Mouse (Mus musculus) forebrain, postnatal 0 days (tissue): Measurements from ENCODE around the gene Thnsl2. TPM values are rescaled to one million over a fixed set of nuclear protein-coding genes. Genes with fewer than 3 reads are reported as not detected.

Source experiments
- ATAC-seq: fragments of 200-750 bp; cut with Nextera tagmentation; 2 replicates; pipeline ENCODE4 v1.8.0; 2017; ENCODE audit warnings: mild to moderate bottlenecking, moderate library complexity
- DNase-seq: peaks from one replicate; pipeline ENCODE4 v3.0.0-alpha.2; 2015
- H3K27ac ChIP-seq: fragments of 300-500 bp; sonication (generic); 2 replicates; pipeline ENCODE4 v1.5.1; 2014; ENCODE audit warnings: low read depth, mild to moderate bottlenecking, antibody characterized with exemption, low read length, moderate library complexity, mixed read lengths
- H3K27me3 ChIP-seq: fragments of 300-500 bp; sonication (generic); 2 replicates; pipeline ENCODE4 v1.6.1; 2014; ENCODE audit warnings: mild to moderate bottlenecking, low read length, mixed read lengths; ENCODE audit not compliant: insufficient read depth
- H3K36me3 ChIP-seq: fragments of 300-500 bp; sonication (generic); 2 replicates; pipeline ENCODE4 v1.6.1; 2014; ENCODE audit warnings: mild to moderate bottlenecking, moderate library complexity; ENCODE audit not compliant: insufficient read depth
- H3K4me1 ChIP-seq: fragments of 300-500 bp; sonication (generic); 2 replicates; pipeline ENCODE4 v1.6.1; 2014; ENCODE audit warnings: antibody characterized with exemption; ENCODE audit not compliant: insufficient read depth
- H3K4me2 ChIP-seq: fragments of 300-500 bp; sonication (generic); 2 replicates; pipeline ENCODE4 v1.6.1; 2014; ENCODE audit warnings: low read depth, mild to moderate bottlenecking, moderate library complexity
- H3K4me3 ChIP-seq: fragments of 300-500 bp; sonication (generic); 2 replicates; pipeline ENCODE4 v1.5.1; 2014; ENCODE audit warnings: low read depth, low read length, mixed read lengths
- H3K9ac ChIP-seq: fragments of 300-500 bp; sonication (generic); 2 replicates; pipeline ENCODE4 v1.6.1; 2014; ENCODE audit warnings: mild to moderate bottlenecking
- H3K9me3 ChIP-seq: fragments of 300-500 bp; sonication (generic); 2 replicates; pipeline ENCODE4 v1.6.1; 2016; ENCODE audit warnings: low read length
- CTCF ChIP-seq: sonication (generic); IDR thresholded peaks from 2 replicates; pipeline ENCODE4 v1.5.1; 2016; ENCODE audit warnings: antibody characterized with exemption, control low read depth, low read depth
- WGBS: fragments of 180-500 bp; shearing (Covaris S2); extraction: QIAGEN DNeasy Blood & Tissue Kit; methylation state at CpG from one replicate; pipeline ENCODE4 v1.1.7; 2014; 5-methylcytosine and 5-hydroxymethylcytosine counted together
- polyA plus RNA-seq: library from polyadenylated mRNA; unstranded; fragments of >200 nt; fragmentation: Nextera tagmentation; extraction: Ambion mirVana; gene quantifications from 2 replicates; pipeline ENCODE4 v1.2.1, GENCODE M21; 2015
- total RNA-seq: library from RNA; depleted of rRNA; stranded (reverse); fragments of >200 nt; gene quantifications from 2 replicates; pipeline ENCODE4 v1.2.3, GENCODE M21; 2014

The Thnsl2 gene
- total and polyA plus RNA-seq, 2 experiments from 2014 or later: 5.2 to 6.1 TPM

DNA sequence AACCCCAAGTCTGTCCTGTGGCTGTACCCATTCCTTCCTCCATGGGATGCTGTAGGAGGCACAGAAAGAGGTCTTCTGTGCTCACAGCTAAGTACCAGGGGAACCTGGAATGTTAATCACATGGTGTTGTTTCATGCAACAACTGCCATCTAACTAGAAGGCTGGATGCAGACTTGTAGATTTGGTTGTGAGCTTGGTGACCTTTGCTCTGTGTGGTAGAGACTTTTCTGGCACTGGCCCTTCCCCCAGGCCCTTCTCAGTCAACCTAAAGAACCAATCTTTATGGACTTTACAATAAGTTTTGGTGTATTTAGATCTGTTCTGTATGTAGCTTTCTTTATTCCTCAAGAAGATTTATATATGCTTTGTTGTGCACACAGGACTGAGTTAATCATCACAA lies 13.2 kb downstream of the Thnsl2 start:
- no peak for DNase-seq
- no peak for ATAC-seq
- Histone ChIP-seq H3K4me1 (no peaks in the 10 kb centered on the region), H3K4me3 (no peak overlapping the region), H3K9ac (no peak overlapping the region), H3K36me3 (no peaks in the 10 kb centered on the region), H3K9me3 (no peaks in the 10 kb centered on the region), H3K4me2 (no peak overlapping the region), H3K27ac (no peak overlapping the region), H3K27me3 (no peaks in the 10 kb centered on the region)
- TF ChIP-seq CTCF: no peak

DNA sequence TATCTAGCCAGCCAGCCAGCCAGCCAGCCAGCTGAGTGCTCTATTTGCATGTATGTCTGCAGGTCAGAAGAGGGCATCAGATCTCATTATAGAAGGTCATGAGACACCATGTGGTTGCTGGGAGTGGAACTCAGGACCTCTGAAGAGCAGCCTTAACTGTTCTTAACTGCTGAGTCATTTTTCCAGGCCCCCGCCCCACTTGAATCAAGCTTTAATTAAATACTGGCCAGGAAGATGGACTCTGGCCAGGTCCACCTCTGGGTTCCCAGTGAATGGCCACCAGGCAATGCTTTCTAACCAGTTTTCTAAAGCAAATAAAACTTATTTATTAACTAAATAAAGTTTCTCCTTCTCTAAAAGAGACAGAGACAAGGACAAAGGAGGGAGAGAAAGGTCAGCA lies 14.0 kb downstream of the Thnsl2 start:
- Histone ChIP-seq H3K36me3 (no peaks in the 10 kb centered on the region), H3K9ac (no peak overlapping the region), H3K27me3 (no peaks in the 10 kb centered on the region), H3K4me3 (no peak overlapping the region), H3K4me2 (no peak overlapping the region), H3K9me3 (no peaks in the 10 kb centered on the region), H3K27ac (no peak overlapping the region), H3K4me1 (no peaks in the 10 kb centered on the region)
- TF ChIP-seq CTCF: no peak
- no peak for ATAC-seq
- 77% methylated on average over 1 of the region's 1 CpGs for WGBS
- DNase-seq: no peak

DNA sequence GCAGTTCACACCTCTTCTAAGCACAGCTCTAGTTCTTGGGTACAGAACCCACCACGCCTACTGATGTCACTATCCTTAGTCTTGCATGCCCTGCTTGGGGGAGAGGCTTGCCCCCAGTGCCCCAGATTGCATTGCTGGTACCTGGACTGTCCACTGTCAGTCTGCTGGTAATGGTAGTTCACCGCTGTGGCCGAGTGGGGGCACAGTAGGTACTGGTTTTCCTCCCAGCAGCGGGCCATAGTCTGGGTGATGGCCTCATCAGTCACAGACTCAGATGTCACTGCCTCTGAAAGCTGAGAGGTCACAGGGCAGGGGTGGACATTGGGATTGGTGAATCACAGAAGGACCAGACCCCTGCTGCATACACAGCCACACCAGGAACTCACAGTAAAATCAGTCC lies 15.2 kb downstream of the Thnsl2 start:
- no peak for TF ChIP-seq CTCF
- no peaks in the 10 kb centered on the region for H3K36me3 ChIP-seq
- H3K27me3 ChIP-seq: no peaks in the 10 kb centered on the region
- no peak overlapping the region for H3K9ac ChIP-seq
- no peak overlapping the region for H3K27ac ChIP-seq
- no peak overlapping the region for H3K4me3 ChIP-seq
- no peak for ATAC-seq
- no peak for DNase-seq
- H3K4me1 ChIP-seq: no peaks in the 10 kb centered on the region
- no peak overlapping the region for H3K4me2 ChIP-seq
- H3K9me3 ChIP-seq: no peaks in the 10 kb centered on the region
- WGBS: 56% methylated on average over 4 of the region's 4 CpGs

DNA sequence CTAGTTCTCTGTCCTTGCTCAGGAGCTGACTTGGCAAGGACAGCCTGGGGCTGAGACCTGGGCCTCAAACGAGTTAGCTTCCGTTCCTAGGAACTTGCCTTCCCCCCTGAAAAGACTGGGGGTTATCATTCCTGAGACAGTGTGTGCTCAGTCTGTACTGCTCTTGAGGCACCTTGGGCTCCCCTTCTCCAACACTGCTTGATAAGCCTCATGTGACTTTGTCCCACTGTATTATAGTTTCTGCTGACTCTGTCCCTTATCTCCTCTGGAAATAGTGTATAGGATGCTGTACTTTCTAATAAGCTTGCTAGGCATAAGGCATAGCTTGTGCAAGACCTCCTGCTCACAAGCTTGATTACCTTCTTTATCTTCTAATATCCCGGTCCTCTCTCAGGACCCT lies 17.9 kb downstream of the Thnsl2 start:
- H3K9ac ChIP-seq: no peak overlapping the region
- no peak overlapping the region for H3K4me3 ChIP-seq
- ATAC-seq: no peak
- H3K27ac ChIP-seq: no peak overlapping the region
- no peak for TF ChIP-seq CTCF
- no peaks in the 10 kb centered on the region; the same call in 1 of the 2 replicates for H3K27me3 ChIP-seq
- H3K9me3 ChIP-seq: no peaks in the 10 kb centered on the region
- WGBS: 49% methylated on average over 3 of the region's 3 CpGs
- no peaks in the 10 kb centered on the region for H3K4me1 ChIP-seq
- no peaks in the 10 kb centered on the region for H3K36me3 ChIP-seq
- DNase-seq: no peak
- no peak overlapping the region for H3K4me2 ChIP-seq

DNA sequence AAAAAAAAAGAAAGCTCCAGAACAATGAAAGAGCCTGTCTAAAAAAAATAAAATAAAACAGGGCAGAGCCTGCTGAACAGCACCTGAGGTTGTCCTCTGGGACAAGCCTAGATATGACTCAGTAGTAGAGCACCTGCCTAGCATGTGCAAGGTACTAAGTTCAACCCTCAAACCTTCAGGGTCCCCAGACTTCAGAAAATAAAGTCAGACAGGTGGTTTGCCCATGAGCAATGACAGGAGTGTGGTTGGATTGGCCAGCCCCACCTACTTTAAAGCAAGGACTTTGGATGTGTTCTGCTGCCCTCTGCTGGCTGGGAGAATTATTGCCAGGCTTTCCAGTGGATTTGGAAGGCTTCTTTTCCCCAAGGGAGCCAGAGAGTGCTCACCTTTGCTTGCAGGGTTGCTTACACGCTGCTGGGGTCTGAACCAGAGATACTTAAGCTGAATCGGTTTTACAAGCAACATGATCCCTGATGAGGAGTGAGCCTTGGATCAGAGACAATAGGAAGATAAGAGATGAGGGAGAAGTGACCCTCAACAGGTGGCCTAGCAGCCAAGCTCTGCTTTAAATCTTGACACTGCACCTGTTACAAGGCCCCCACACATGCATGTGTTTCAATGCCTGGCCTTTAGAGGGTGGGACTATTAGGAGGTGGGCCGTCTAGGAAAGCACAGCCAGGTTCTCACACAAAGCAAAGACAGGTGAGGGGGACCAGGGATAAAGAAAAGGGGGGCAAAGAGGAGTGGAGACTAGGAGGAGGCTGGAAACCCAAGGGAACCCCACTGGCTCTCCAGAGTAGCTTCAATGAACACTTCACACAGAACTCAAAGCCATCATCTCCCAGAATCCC lies 19.0 kb downstream of the Thnsl2 start:
- no peak overlapping the region for H3K27ac ChIP-seq
- 5% methylated on average over 3 of the region's 3 CpGs for WGBS
- no peaks in the 10 kb centered on the region; the same call in 1 of the 2 replicates for H3K27me3 ChIP-seq
- ATAC-seq (peak; percentile 80), DNase-seq (peak; percentile 88)
- no peaks in the 10 kb centered on the region for H3K9me3 ChIP-seq
- H3K4me2 ChIP-seq: no peak overlapping the region
- H3K9ac ChIP-seq: no peak overlapping the region
- no peaks in the 10 kb centered on the region for H3K4me1 ChIP-seq
- no peak overlapping the region for H3K4me3 ChIP-seq
- H3K36me3 ChIP-seq: no peaks in the 10 kb centered on the region
- peak; percentile 86 for TF ChIP-seq CTCF

DNA sequence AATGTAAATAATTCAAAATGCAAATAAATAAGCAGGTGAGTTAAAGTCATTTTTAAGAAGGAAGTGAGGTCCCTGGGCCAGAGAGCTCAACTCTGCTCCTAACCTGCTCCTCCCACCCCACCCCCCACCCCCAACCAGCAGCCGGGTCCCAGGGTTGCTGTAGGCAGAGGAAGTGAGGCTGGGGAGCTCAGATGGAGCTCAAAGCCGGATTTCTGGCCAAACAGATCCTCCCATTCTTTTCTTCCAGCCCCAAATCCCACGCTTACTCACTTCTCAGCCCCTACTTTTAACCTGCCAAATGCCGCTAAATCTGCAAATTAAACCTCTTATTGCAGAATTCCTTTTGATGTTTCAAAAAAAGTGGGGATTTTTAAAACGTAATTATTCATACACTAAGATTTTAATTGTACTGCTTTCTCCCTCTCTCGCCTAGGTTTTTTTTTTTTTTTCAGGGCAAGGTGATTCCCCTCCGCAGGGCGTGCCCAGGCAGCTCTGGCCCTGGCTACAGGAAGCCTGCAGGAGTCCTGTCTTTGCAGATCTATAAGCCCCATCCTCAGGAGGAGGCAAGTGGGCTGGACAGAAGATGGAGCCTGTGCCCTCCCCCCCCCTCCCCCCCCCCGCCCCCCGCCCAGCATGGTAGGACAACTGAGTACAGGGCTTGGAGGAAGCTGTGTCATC lies 24.5 kb downstream of the Thnsl2 start:
- Histone ChIP-seq H3K4me2 (no peak overlapping the region), H3K36me3 (no peaks in the 10 kb centered on the region), H3K4me3 (no peak overlapping the region), H3K27me3 (no peaks in the 10 kb centered on the region; the same call in 1 of the 2 replicates), H3K27ac (no peak overlapping the region), H3K9ac (no peak overlapping the region), H3K9me3 (no peaks in the 10 kb centered on the region), H3K4me1 (no peaks in the 10 kb centered on the region)
- no peak for ATAC-seq
- WGBS: 4% methylated on average over 10 of the region's 10 CpGs
- TF ChIP-seq CTCF: no peak
- no peak for DNase-seq

DNA sequence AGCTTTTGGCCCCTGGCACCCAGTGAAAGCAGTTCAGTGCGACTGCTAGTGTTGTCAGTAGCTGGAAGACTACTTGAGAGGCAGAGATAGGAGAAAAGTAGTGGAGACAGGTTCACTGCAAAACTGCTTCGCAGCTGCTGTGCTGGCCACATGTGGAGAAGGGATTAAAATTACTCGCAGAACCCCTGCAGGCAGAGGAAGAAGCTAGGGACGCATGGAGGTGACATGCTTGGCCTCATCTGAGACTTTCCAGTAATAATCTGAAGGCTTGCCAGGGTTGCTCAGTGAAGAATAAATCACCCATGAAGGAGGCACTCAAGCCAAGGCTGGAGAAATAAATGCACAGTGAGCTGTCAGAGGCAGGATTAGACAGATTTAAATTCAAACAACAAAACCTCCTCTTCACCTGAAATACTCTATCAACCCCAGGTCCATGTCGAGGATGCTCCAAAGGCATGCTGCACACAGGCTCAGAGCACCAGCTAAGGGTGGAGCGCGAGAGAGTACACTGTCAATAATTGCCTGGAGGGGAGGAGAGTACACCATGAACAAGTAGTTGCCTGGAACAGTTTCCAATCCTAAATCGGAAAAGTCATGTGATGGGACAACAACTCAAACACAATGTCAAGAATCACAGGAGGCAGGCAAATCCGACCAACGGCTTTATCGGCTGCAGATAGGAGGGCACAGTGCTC lies 32.7 kb downstream of the Thnsl2 start:
- Histone ChIP-seq H3K27ac (no peak overlapping the region), H3K4me1 (no peaks in the 10 kb centered on the region), H3K36me3 (no peaks in the 10 kb centered on the region), H3K9ac (no peak overlapping the region), H3K4me2 (no peak overlapping the region), H3K4me3 (no peak overlapping the region), H3K27me3 (no peaks in the 10 kb centered on the region), H3K9me3 (no peaks in the 10 kb centered on the region)
- WGBS: 66% methylated on average over 11 of the region's 11 CpGs
- no peak for TF ChIP-seq CTCF
- ATAC-seq (no peak), DNase-seq (no peak)
